Mouse (Mus musculus) heart, postnatal 0 days (tissue): ENCODE data around the gene Chrm3. TPM values are rescaled to one million over a fixed set of nuclear protein-coding genes. Genes with fewer than 3 reads are reported as not detected.
"Not testable (repeated sequence)": the region's sequence is repeated elsewhere in the genome, so short reads cannot be mapped to it uniquely, and the experiment has no call there.

Experiments used
- ATAC-seq: fragments of 200-750 bp; cut with Nextera tagmentation; 2 replicates; pipeline ENCODE4 v1.8.0; 2017; ENCODE audit warnings: low read depth, moderate number of reproducible peaks, moderate library complexity; ENCODE audit not compliant: insufficient read depth
- DNase-seq: peaks from one replicate; pipeline ENCODE4 v3.0.0-alpha.2; 2016; ENCODE audit warnings: low spot score
- H3K27ac ChIP-seq: fragments of 300-500 bp; sonication (generic); 2 replicates; pipeline ENCODE4 v1.5.1; 2014; ENCODE audit warnings: low read depth, mild to moderate bottlenecking
- H3K27me3 ChIP-seq: fragments of 300-500 bp; sonication (generic); 2 replicates; pipeline ENCODE4 v1.6.1; 2014; ENCODE audit warnings: low read length, mixed read lengths; ENCODE audit not compliant: control insufficient read depth, insufficient read depth
- H3K36me3 ChIP-seq: fragments of 300-500 bp; sonication (generic); replicated peaks from 2 replicates; pipeline ENCODE4 v1.6.1; 2014; ENCODE audit warnings: low read length, mixed read lengths; ENCODE audit not compliant: control insufficient read depth, insufficient read depth
- H3K4me1 ChIP-seq: fragments of 300-500 bp; sonication (generic); 2 replicates; pipeline ENCODE4 v1.6.1; 2014; ENCODE audit warnings: antibody characterized with exemption; ENCODE audit not compliant: control insufficient read depth, insufficient read depth
- H3K4me2 ChIP-seq: fragments of 300-500 bp; sonication (generic); 2 replicates; pipeline ENCODE4 v1.6.1; 2014; ENCODE audit warnings: low read depth, mild to moderate bottlenecking, low read length, moderate library complexity
- H3K4me3 ChIP-seq: fragments of 300-500 bp; sonication (generic); 2 replicates; pipeline ENCODE4 v1.5.1; 2014; ENCODE audit warnings: low read depth, low read length
- H3K9ac ChIP-seq: fragments of 300-500 bp; sonication (generic); replicated peaks from 2 replicates; pipeline ENCODE4 v1.6.1; 2014; ENCODE audit warnings: low read depth, low read length, mixed read lengths
- H3K9me3 ChIP-seq: fragments of 300-500 bp; sonication (generic); replicated peaks from 2 replicates; pipeline ENCODE4 v1.6.1; 2016; ENCODE audit warnings: low read length; ENCODE audit not compliant: control insufficient read depth
- CTCF ChIP-seq: IDR thresholded peaks from 2 replicates; pipeline ENCODE4 v1.5.1; 2016; ENCODE audit warnings: antibody characterized with exemption, control low read depth, low read depth
- EP300 ChIP-seq: IDR thresholded peaks from 2 replicates; pipeline ENCODE4 v1.6.1; 2016; ENCODE audit warnings: antibody characterized with exemption, low read depth
- WGBS: fragments of 180-500 bp; shearing (Covaris S2); extraction: QIAGEN DNeasy Blood & Tissue Kit; methylation state at CpG from one replicate; pipeline ENCODE4 v1.1.7; 2014; 5-methylcytosine and 5-hydroxymethylcytosine counted together
- polyA plus RNA-seq: library from polyadenylated mRNA; unstranded; fragments of >200 nt; fragmentation: Nextera tagmentation; extraction: Ambion mirVana; gene quantifications from 2 replicates; pipeline ENCODE4 v1.2.1, GENCODE M21; 2015
- total RNA-seq: library from RNA; depleted of rRNA; stranded (reverse); fragments of >200 nt; gene quantifications from 2 replicates; pipeline ENCODE4 v1.2.3, GENCODE M21; 2014; ENCODE audit warnings: low replicate concordance; rRNA removed

Chrm3 gene
- total RNA-seq (0.31 and 0.46 TPM in 2 replicates), polyA plus RNA-seq (0.10 and 0.26 TPM in 2 replicates)

DNA sequence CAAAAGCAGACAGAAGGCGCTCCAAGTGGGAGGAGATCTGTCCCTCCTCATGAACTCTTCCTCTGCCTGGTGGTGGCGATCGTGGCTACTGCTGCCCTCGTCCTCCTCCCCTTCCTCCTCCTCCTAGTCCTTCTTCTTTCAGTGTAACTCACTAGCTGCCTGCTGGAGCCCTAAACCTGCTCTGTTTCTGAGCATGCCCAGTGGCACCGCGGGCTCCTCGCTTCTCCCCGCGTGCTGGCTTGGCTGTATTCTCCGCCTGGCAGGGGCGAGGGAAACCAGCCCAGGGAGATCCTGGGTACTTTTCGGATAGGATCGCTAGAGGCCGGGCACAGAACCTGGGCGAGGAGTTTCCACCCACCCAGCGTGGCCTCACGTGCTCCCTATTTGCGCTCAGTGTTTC, at the start of gene Chrm3:
TSS of gene Chrm3 (minus strand) at position 71 of the 400 bp plus-strand sequence.
- TF ChIP-seq EP300 (no peak), CTCF (no peak)
- Histone ChIP-seq H3K4me2 (peak within 1 kb of the TSS; percentile 94), H3K27ac (no peak within 1 kb of the TSS), H3K9me3 (no peaks in the 10 kb centered on the region), H3K36me3 (no peaks in the 10 kb centered on the region), H3K4me1 (peaks cover 10% of the 10 kb centered on the region), H3K27me3 (peaks cover 42% of the 10 kb centered on the region), H3K4me3 (peak within 1 kb of the TSS; percentile 55), H3K9ac (no peak within 1 kb of the TSS; the same call in 1 of the 2 replicates)
- DNase-seq (peak; percentile 12), ATAC-seq (peak; percentile 36; the same call in 1 of the 2 replicates)
- 2% methylated on average over 18 of the region's 18 CpGs for WGBS

DNA sequence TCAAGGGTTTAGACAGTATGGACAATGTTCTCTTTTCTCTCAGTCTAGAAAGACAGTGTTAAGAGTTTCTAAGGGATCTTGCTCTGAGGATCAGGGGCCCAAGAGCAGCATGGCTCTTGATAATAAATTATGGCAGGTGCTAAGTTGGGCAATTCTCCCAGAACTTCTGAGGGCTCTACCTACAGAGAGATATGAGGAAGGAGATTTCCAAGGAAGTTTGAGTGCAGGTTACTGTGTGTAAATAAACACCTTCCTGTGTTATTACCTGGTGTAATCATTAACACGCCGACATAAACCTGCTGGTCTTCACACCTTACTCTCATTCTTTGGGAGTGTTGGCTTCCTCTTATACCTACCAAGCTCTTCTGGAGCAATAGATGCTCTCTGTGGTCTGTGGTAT, 33.7 kb upstream of the Chrm3 start:
- no peak overlapping the region for H3K4me2 ChIP-seq
- 78% methylated on average over 2 of the region's 2 CpGs for WGBS
- DNase-seq (no peak), ATAC-seq (no peak)
- H3K27ac ChIP-seq = no peak overlapping the region
- no peaks in the 10 kb centered on the region for H3K9me3 ChIP-seq
- no peak overlapping the region for H3K9ac ChIP-seq
- H3K27me3 ChIP-seq = no peaks in the 10 kb centered on the region
- no peak overlapping the region for H3K4me3 ChIP-seq
- TF ChIP-seq CTCF (no peak), EP300 (no peak)
- no peaks in the 10 kb centered on the region for H3K36me3 ChIP-seq
- no peaks in the 10 kb centered on the region for H3K4me1 ChIP-seq

DNA sequence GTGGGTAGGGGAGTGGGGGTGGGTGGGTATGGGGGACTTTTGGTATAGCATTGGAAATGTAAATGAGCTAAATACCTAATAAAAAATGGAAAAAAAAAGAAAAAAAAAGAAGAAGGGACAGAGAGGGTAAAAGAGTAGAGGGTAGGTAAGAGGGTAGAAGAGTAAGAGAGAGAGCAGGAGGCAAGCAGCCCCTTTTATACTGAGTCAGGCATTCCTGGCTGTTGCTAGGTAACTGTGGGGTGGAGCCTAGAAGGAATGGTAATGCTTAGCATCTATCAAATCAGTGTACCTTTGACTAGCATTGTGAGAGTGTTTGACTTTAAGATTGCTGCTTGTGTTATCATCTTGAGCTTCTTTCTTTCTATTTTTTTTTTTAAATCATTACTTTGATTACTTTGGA, 14.8 kb upstream of the Chrm3 start:
- H3K9ac ChIP-seq, H3K9me3 ChIP-seq, H3K4me3 ChIP-seq, H3K27me3 ChIP-seq, H3K4me2 ChIP-seq, H3K36me3 ChIP-seq, DNase-seq, H3K27ac ChIP-seq, H3K4me1 ChIP-seq, ATAC-seq: not testable (repeated sequence)

GRCm38 (mm10) chr13:10360199-10360694, 400 bp downstream of the Chrm3 start:
- DNase-seq (no peak), ATAC-seq (0 out of 2 replicates have a peak, but pooled peaks have one; percentile 24)
- H3K9ac ChIP-seq = no peak overlapping the region; the same call in 1 of the 2 replicates
- H3K27me3 ChIP-seq = peaks cover 42% of the 10 kb centered on the region
- H3K27ac ChIP-seq = no peak overlapping the region
- peaks cover 10% of the 10 kb centered on the region for H3K4me1 ChIP-seq
- no peaks in the 10 kb centered on the region for H3K9me3 ChIP-seq
- peak overlapping the region; percentile 55 for H3K4me3 ChIP-seq
- H3K4me2 ChIP-seq = peak overlapping the region; percentile 94
- H3K36me3 ChIP-seq = no peaks in the 10 kb centered on the region
- under 1% methylated on average over 54 of the region's 60 CpGs for WGBS
- TF ChIP-seq CTCF (no peak), EP300 (no peak)

DNA sequence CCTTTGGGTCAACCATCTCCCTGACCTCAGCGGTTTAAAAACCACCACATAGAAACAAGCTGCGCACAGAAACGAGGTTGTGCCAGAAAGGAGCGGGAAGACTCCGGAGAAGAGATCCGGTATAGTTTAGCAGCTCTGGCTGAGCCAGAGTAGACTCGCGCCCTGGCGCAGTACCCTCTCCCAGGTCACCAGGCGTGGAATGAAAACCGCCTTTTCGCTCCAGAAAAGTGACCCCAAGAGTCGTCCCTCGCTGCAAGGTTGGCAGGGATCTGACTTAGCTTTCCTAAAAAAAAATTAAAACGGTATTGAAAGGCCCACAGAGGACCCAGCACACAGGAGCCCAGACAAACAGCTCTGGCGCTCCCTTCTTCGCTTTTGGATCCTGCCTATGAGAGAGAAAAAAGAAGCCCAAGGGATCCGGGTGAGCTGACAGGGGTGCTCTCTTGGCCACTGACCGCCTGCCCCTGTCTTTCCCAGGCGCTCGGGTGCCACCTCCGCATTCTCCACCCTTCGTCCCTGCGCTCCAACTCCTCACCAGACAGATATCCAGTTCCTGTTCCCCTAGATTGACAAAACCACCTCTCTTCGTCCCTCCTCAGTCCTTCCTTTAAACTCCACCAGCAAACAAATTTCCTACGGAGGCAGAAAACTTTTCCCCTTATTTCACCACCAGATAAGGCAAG, 990 bp downstream of the Chrm3 start:
- no peak for ATAC-seq
- peak overlapping the region; percentile 55 for H3K4me3 ChIP-seq
- TF ChIP-seq EP300 = no peak
- no peak for TF ChIP-seq CTCF
- peak overlapping the region; percentile 94 for H3K4me2 ChIP-seq
- peaks cover 10% of the 10 kb centered on the region for H3K4me1 ChIP-seq
- WGBS = 4% methylated on average over 26 of the region's 26 CpGs
- H3K9ac ChIP-seq = no peak overlapping the region
- peaks cover 42% of the 10 kb centered on the region for H3K27me3 ChIP-seq
- H3K36me3 ChIP-seq = no peaks in the 10 kb centered on the region
- H3K27ac ChIP-seq = no peak overlapping the region
- no peaks in the 10 kb centered on the region for H3K9me3 ChIP-seq
- no peak for DNase-seq

- ATAC-seq = no peak
- H3K4me3 ChIP-seq = no peak overlapping the region
- no peak overlapping the region for H3K4me2 ChIP-seq
- H3K9ac ChIP-seq = no peak overlapping the region
- TF ChIP-seq EP300 (no peak), CTCF (no peak)
- H3K36me3 ChIP-seq = no peaks in the 10 kb centered on the region
- H3K9me3 ChIP-seq = no peaks in the 10 kb centered on the region
- 65% methylated on average over 5 of the region's 5 CpGs for WGBS
- peaks cover 8% of the 10 kb centered on the region for H3K4me1 ChIP-seq
- H3K27me3 ChIP-seq = peaks cover 24% of the 10 kb centered on the region
- no peak for DNase-seq
- no peak overlapping the region for H3K27ac ChIP-seq
Measured at GRCm38 (mm10) chr13:10355796-10356195, 4.9 kb downstream of the Chrm3 start.
